Mouse (Mus musculus) kidney, embryonic 15.5 days (tissue): ENCODE data around the gene Cotl1. TPM values are rescaled to one million over a fixed set of nuclear protein-coding genes. Genes with fewer than 3 reads are reported as not detected.

Experiments
- ATAC-seq: fragments of 200-750 bp; cut with Nextera tagmentation; replicated peaks from 2 replicates; pipeline ENCODE4 v1.8.0; 2017; ENCODE audit warnings: moderate TSS enrichment; ENCODE audit not compliant: low FRiP score
- H3K27ac ChIP-seq: fragments of 300-500 bp; sonication (generic); 2 replicates; pipeline ENCODE4 v1.5.1; 2015; ENCODE audit warnings: mild to moderate bottlenecking, inconsistent platforms
- H3K27me3 ChIP-seq: fragments of 300-500 bp; sonication (generic); 2 replicates; pipeline ENCODE4 v1.6.1; 2015; ENCODE audit warnings: inconsistent platforms
- H3K36me3 ChIP-seq: fragments of 300-500 bp; sonication (generic); 2 replicates; pipeline ENCODE4 v1.6.1; 2015; ENCODE audit warnings: inconsistent platforms
- H3K4me1 ChIP-seq: fragments of 300-500 bp; sonication (generic); 2 replicates; pipeline ENCODE4 v1.6.1; 2015; ENCODE audit warnings: inconsistent platforms
- H3K4me2 ChIP-seq: fragments of 300-500 bp; sonication (generic); 2 replicates; pipeline ENCODE4 v1.6.1; 2015; ENCODE audit warnings: moderate library complexity, mild to moderate bottlenecking, inconsistent platforms
- H3K4me3 ChIP-seq: fragments of 300-500 bp; sonication (generic); replicated peaks from 2 replicates; pipeline ENCODE4 v1.5.1; 2015; ENCODE audit warnings: mild to moderate bottlenecking, inconsistent platforms
- H3K9ac ChIP-seq: fragments of 300-500 bp; sonication (generic); 2 replicates; pipeline ENCODE4 v1.6.1; 2015; ENCODE audit warnings: mild to moderate bottlenecking, inconsistent platforms
- H3K9me3 ChIP-seq: fragments of 300-500 bp; sonication (generic); replicated peaks from 2 replicates; pipeline ENCODE4 v1.6.1; 2016; ENCODE audit warnings: inconsistent platforms
- WGBS: fragments of 180-500 bp; shearing (Covaris S2); methylation state at CpG from one replicate; pipeline ENCODE4 v1.1.7; 2015; ENCODE audit warnings: mixed read lengths; 5-methylcytosine and 5-hydroxymethylcytosine counted together
- polyA plus RNA-seq: library from polyadenylated mRNA; unstranded; fragments of >200 nt; fragmentation: Nextera tagmentation; extraction: Ambion mirVana; gene quantifications from 2 replicates; pipeline ENCODE4 v1.2.1, GENCODE M21; 2015

Cotl1 gene
- polyA plus RNA-seq, 1 experiment from 2014 or later, result 138 TPM

GRCm38 (mm10) chr8:119829015-119829414, 11.3 kb downstream of the Cotl1 start:
- H3K27me3 ChIP-seq, result no peaks in the 10 kb centered on the region
- H3K4me1 ChIP-seq, result peaks cover 98% of the 10 kb centered on the region
- 51% methylated on average over 10 of the region's 10 CpGs for WGBS
- no peak for ATAC-seq
- no peak overlapping the region for H3K4me2 ChIP-seq
- no peak overlapping the region for H3K4me3 ChIP-seq
- no peaks in the 10 kb centered on the region for H3K9me3 ChIP-seq
- no peak overlapping the region for H3K9ac ChIP-seq
- H3K27ac ChIP-seq, result peak overlapping the region; percentile 77; the same call in 1 of the 2 replicates
- no peaks in the 10 kb centered on the region for H3K36me3 ChIP-seq

- ATAC-seq, result no peak
- H3K4me2 ChIP-seq, result 0 out of 2 replicates have a peak overlapping the region, but pooled peaks have one; percentile 12
- no peak overlapping the region for H3K9ac ChIP-seq
- H3K36me3 ChIP-seq, result no peaks in the 10 kb centered on the region; the same call in 1 of the 2 replicates
- H3K27ac ChIP-seq, result peak overlapping the region; percentile 77
- H3K4me1 ChIP-seq, result peaks cover 87% of the 10 kb centered on the region
- no peaks in the 10 kb centered on the region for H3K27me3 ChIP-seq
- no peaks in the 10 kb centered on the region for H3K9me3 ChIP-seq
- no peak overlapping the region for H3K4me3 ChIP-seq
- WGBS, result 31% methylated on average over 4 of the region's 4 CpGs
Measured at GRCm38 (mm10) chr8:119827721-119828153, 12.6 kb downstream of the Cotl1 start.

- Histone ChIP-seq H3K4me1 (peaks cover 80% of the 10 kb centered on the region), H3K9ac (no peak overlapping the region), H3K27ac (no peak overlapping the region), H3K27me3 (no peaks in the 10 kb centered on the region), H3K4me3 (no peak overlapping the region), H3K9me3 (no peaks in the 10 kb centered on the region), H3K36me3 (peaks cover 4% of the 10 kb centered on the region; the same call in 1 of the 2 replicates), H3K4me2 (no peak overlapping the region)
- 61% methylated on average over 5 of the region's 5 CpGs for WGBS
- no peak for ATAC-seq
Measured at GRCm38 (mm10) chr8:119826982-119827381, 13.4 kb downstream of the Cotl1 start.

GRCm38 (mm10) chr8:119825950-119826730, 14.2 kb downstream of the Cotl1 start:
- H3K27ac ChIP-seq, result 0 out of 2 replicates have a peak overlapping the region, but pooled peaks have one; percentile 23
- H3K27me3 ChIP-seq, result no peaks in the 10 kb centered on the region
- H3K36me3 ChIP-seq, result peaks cover 13% of the 10 kb centered on the region
- H3K9ac ChIP-seq, result no peak overlapping the region
- peaks cover 71% of the 10 kb centered on the region for H3K4me1 ChIP-seq
- H3K4me3 ChIP-seq, result no peak overlapping the region
- 82% methylated on average over 19 of the region's 19 CpGs for WGBS
- no peak overlapping the region for H3K4me2 ChIP-seq
- no peak for ATAC-seq
- H3K9me3 ChIP-seq, result no peaks in the 10 kb centered on the region

- Histone ChIP-seq H3K9me3 (no peaks in the 10 kb centered on the region), H3K4me2 (no peak overlapping the region), H3K4me1 (peaks cover 58% of the 10 kb centered on the region), H3K27me3 (no peaks in the 10 kb centered on the region), H3K9ac (no peak overlapping the region), H3K27ac (peak overlapping the region; percentile 49), H3K4me3 (no peak overlapping the region), H3K36me3 (peaks cover 25% of the 10 kb centered on the region)
- no peak for ATAC-seq
- WGBS, result 63% methylated on average over 11 of the region's 11 CpGs
Measured at GRCm38 (mm10) chr8:119824809-119825273, 15.5 kb downstream of the Cotl1 start.

GRCm38 (mm10) chr8:119824100-119824499, 16.2 kb downstream of the Cotl1 start:
- Histone ChIP-seq H3K4me2 (no peak overlapping the region), H3K4me3 (no peak overlapping the region), H3K9me3 (no peaks in the 10 kb centered on the region), H3K36me3 (peaks cover 26% of the 10 kb centered on the region), H3K9ac (no peak overlapping the region), H3K27ac (peak overlapping the region; percentile 32; the same call in 1 of the 2 replicates), H3K27me3 (no peaks in the 10 kb centered on the region), H3K4me1 (peaks cover 51% of the 10 kb centered on the region)
- no peak for ATAC-seq
- 70% methylated on average over 4 of the region's 4 CpGs for WGBS

GRCm38 (mm10) chr8:119823278-119823677, 17.1 kb downstream of the Cotl1 start:
- no peak overlapping the region for H3K4me2 ChIP-seq
- peaks cover 43% of the 10 kb centered on the region for H3K4me1 ChIP-seq
- ATAC-seq, result no peak
- WGBS, result 89% methylated on average over 9 of the region's 9 CpGs
- H3K27me3 ChIP-seq, result no peaks in the 10 kb centered on the region
- no peaks in the 10 kb centered on the region for H3K9me3 ChIP-seq
- H3K27ac ChIP-seq, result no peak overlapping the region
- H3K4me3 ChIP-seq, result no peak overlapping the region
- H3K36me3 ChIP-seq, result peaks cover 32% of the 10 kb centered on the region
- H3K9ac ChIP-seq, result no peak overlapping the region

- Histone ChIP-seq H3K27me3 (no peaks in the 10 kb centered on the region), H3K27ac (no peak overlapping the region), H3K4me3 (no peak overlapping the region), H3K4me2 (no peak overlapping the region), H3K9me3 (no peaks in the 10 kb centered on the region), H3K9ac (no peak overlapping the region), H3K4me1 (peaks cover 36% of the 10 kb centered on the region), H3K36me3 (peaks cover 32% of the 10 kb centered on the region)
- 94% methylated on average over 6 of the region's 6 CpGs for WGBS
- no peak for ATAC-seq
Measured at GRCm38 (mm10) chr8:119821691-119822090, 18.7 kb downstream of the Cotl1 start.

GRCm38 (mm10) chr8:119819976-119820375, 20.4 kb downstream of the Cotl1 start:
- peaks cover 41% of the 10 kb centered on the region for H3K36me3 ChIP-seq
- H3K4me2 ChIP-seq, result no peak overlapping the region
- no peaks in the 10 kb centered on the region for H3K9me3 ChIP-seq
- WGBS, result 92% methylated on average over 8 of the region's 8 CpGs
- no peak overlapping the region for H3K4me3 ChIP-seq
- no peak for ATAC-seq
- H3K27me3 ChIP-seq, result no peaks in the 10 kb centered on the region
- H3K27ac ChIP-seq, result no peak overlapping the region
- H3K9ac ChIP-seq, result no peak overlapping the region
- peaks cover 27% of the 10 kb centered on the region for H3K4me1 ChIP-seq

GRCm38 (mm10) chr8:119819316-119819715, 21.0 kb downstream of the Cotl1 start:
- Histone ChIP-seq H3K9me3 (no peaks in the 10 kb centered on the region), H3K27ac (no peak overlapping the region), H3K4me1 (peaks cover 27% of the 10 kb centered on the region), H3K27me3 (no peaks in the 10 kb centered on the region), H3K9ac (no peak overlapping the region), H3K36me3 (peaks cover 47% of the 10 kb centered on the region), H3K4me3 (no peak overlapping the region), H3K4me2 (no peak overlapping the region)
- WGBS, result 85% methylated on average over 7 of the region's 7 CpGs
- ATAC-seq, result no peak

GRCm38 (mm10) chr8:119817446-119817845, 22.9 kb downstream of the Cotl1 start:
- H3K9me3 ChIP-seq, result no peaks in the 10 kb centered on the region
- WGBS, result 44% methylated on average over 12 of the region's 12 CpGs
- no peak overlapping the region for H3K27ac ChIP-seq
- H3K4me1 ChIP-seq, result peaks cover 40% of the 10 kb centered on the region
- peaks cover 47% of the 10 kb centered on the region for H3K36me3 ChIP-seq
- H3K27me3 ChIP-seq, result no peaks in the 10 kb centered on the region
- no peak overlapping the region for H3K4me2 ChIP-seq
- no peak overlapping the region for H3K9ac ChIP-seq
- no peak overlapping the region for H3K4me3 ChIP-seq
- ATAC-seq, result no peak

- peaks cover 35% of the 10 kb centered on the region for H3K36me3 ChIP-seq
- no peak for ATAC-seq
- no peaks in the 10 kb centered on the region for H3K9me3 ChIP-seq
- peaks cover 53% of the 10 kb centered on the region for H3K4me1 ChIP-seq
- no peak overlapping the region for H3K27ac ChIP-seq
- no peak overlapping the region for H3K4me3 ChIP-seq
- no peak overlapping the region for H3K4me2 ChIP-seq
- H3K9ac ChIP-seq, result no peak overlapping the region
- 78% methylated on average over 6 of the region's 6 CpGs for WGBS
- H3K27me3 ChIP-seq, result no peaks in the 10 kb centered on the region
Measured at GRCm38 (mm10) chr8:119816219-119816618, 24.1 kb downstream of the Cotl1 start.
